Mouse (Mus musculus): ENCODE measurements around the gene Masp1.

The Masp1 gene

DNA sequence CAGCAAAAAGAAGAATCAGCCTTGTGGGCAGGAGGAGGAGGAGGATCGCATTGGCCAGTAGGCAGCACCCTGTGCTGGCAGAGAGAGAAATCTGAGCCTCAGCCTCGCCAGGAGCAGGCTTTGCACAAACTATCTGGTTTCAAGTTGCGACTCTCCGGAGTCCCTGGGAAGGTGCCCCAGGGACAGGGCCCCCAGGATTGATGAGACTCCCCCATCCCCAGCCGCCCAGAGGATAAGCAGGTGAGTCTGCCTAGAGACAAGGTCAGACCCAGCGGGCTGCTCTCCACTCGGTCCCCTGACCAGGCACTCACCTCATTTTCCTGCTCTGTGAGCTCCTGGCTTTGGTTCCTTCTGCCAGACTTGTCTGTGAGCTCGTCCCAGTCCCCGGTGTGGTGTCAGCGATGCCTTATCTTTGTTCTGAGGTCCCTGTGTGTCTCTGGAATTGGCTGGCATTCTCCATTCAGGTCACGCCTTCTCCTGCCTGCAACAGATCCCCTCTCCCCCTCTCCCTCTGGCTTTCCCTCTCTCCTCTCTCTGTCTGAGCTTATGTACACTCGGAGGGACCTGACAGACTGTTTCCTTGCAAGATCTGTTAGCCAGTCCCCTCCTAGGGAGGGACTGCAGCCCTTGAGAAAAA, at the start of gene Masp1, which contains the start of gene Rtp4:
Masp1 (minus strand) TSS at position 581 of the 637 bp plus-strand sequence.
Rtp4 (plus strand) TSS at position 57 of the 637 bp plus-strand sequence.
- no peak for DNase-seq (ENCODE audit: low spot score)

DNA sequence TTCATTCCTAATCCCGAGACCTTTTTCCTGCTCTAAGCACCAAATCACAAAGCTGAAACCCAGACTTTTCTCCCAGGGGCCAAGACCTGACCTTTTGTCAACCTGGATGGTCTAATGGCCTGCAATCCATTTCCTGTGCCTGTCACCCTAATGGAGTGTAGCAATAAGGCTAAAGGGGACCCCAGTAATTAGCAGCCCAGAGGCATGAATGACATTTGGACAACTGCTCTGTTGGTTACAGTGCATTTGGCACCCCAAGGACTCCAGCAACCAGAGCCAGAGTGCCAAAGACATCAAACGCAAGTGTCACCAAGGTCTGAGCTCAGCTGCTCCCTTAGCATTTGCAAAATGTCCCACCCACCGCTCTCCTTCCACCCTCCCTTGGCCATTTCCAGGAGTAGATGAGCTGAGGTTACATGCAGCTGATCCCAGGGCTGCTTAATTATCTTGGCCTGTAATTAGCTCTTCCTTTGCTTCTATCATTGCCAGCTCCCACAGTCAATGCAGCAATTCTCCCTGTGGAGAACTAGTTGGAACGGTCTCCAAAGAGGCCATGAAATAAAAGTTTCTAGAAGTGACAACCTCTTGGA, 47.8 kb upstream of the Masp1 start:
- DNase-seq (ENCODE audit: low spot score), result no peak

DNA sequence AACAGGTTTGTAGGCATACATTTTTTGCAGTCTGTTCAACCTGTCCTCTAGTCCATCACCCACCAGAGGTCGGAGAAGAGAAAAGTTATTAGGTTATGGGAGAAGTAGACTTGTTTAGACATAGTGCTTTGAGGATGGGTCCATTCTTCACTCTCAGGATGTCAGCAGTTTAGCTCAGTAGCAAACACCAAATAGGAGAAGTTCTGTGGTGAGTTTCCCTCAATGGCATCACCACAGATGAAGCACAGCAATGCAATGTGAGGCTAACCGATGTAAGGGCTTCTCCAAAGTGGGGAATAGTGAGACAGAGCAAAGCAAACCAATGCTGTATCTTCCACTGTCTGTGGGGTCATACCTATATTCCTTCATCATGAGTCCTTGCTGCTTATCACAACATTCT, 37.1 kb upstream of the Masp1 start:
- DNase-seq (ENCODE audit: low spot score), result no peak

DNA sequence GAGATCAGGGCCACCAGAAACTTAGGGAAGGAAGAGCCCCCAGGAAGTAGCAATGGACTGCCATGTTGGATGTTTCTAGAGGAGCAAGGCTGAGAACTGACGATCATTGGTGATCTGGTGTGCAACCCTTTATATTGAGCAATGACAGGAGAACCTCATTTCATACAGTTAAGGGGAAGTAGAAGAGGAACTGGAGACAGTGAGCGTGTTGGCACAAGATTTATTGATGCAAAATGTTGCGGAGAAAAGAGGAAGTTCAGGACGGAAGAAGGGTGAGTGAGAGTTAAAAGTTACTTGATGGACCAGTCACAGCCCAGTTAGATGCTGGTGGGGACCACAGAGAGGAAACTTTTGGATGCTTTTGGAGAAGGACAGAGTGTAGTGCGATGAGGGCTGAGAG, 36.6 kb upstream of the Masp1 start:
- no peak for DNase-seq (ENCODE audit: low spot score)

DNA sequence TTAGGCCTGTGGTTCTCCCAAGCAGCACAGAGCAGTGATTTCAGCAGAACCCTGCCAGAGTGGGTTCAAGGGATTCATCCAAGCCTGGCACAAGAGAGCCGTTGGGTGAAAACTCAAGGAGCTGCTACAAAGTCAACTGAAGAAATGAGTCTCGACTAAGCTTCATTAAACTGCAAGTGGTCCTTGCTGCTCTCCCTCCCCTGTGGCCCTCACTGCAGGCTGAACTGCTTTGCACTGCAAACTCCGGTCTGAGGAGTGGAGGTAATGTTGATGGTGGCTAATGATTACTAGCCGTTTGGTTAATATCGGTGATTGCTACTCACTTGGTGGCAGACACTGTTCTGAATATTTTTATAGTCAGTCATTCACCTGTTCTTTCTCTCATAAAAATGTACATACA, 34.1 kb upstream of the Masp1 start:
- no peak for DNase-seq (ENCODE audit: low spot score)

DNA sequence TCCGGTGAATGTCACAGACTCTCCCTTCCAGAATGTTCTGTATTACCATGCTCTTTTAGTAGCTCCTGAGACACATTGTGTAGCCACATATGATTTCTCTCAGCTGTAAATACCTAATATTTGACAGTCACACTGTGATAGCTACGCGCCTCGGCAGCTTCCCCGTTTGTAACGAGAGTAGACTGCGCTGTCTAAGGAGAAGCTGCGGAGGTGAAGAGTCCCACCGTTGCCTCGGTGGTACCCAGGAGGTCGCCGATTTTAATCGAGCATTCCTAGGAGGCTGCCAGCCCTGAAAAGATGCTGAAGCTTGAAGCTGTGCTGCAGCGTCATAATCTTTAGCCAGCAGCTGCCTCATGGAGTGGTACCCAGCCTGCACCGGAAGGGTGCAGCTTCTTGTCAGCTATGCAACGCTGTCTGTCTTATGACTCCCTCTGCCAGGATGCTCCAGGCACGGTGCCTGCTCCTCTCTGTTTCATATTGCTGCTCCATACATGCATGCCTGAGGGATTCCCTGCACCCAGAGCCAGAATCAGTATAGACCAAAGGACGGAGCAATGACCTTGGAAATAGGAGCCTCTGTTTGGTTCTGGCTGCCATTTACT, 30.5 kb upstream of the Masp1 start:
- no peak for DNase-seq (ENCODE audit: low spot score)

DNA sequence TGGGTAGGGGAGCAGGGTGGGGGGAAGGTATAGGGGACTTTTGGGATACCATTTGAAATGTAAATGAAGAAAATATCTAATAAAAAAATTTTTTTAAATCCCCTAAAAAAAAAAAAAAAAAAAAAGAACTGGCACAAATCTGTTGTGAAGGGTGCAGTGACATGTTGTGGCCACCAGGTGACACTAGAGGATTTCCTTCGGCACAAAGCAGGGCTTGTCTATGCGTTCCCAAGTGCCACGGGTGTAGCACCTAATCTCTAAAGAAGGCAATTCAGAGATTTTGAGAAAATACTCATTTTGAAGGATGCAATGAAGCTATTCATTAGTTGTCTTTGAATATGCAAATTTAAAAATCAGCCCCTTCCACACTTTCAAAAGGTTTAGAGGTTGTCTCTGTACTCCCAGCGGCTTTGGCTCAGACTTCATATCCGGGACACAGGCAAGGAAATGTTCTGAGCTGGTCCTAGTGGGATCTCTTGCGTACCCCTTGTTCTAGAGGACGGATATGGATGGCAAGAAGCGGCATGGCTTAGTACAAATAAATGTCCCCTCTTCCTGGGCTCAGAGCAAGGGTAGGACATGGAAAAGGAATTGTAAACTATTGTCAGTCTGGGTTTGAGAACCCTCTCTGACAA, 29.8 kb upstream of the Masp1 start:
- DNase-seq (ENCODE audit: low spot score), result no peak

DNA sequence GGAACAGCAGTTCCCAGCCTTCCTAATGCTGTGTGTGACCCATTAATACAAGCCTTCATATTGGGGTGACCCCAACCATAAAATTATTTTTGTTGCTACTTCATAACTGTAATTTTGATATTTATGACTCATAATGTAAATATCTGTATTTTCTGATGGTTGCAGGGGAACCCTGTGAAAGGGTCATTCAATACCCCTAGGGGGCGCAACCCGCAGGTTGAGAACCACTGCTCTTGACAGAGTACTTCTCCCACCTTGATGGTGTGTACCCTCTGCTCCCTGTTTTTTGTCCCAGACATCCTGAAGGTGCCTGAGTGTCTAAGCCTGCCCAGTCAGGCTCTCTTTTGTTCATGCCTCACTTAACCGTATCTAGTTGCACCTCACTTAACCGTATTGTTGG, 27.2 kb upstream of the Masp1 start:
- DNase-seq (ENCODE audit: low spot score), result no peak

DNA sequence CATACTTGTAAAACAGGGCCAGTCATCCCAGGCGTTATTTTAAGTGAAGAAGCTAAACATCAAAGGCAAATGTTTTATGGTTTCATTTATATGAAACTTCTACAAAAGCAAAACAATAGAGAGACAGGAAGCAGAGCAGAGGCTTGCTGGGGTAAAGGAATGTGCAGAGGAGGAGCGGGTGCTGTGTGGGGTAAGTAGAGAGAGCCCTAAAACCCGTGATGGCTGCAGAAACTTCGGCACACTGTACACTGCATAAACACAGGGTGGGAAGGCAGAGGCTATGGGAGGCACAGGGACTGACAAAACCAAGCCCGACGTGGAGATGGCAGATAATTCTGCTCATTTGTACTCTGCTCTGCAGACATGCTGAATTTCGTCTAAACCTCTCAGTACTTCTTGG, 23.7 kb upstream of the Masp1 start:
- DNase-seq (ENCODE audit: low spot score), result no peak

DNA sequence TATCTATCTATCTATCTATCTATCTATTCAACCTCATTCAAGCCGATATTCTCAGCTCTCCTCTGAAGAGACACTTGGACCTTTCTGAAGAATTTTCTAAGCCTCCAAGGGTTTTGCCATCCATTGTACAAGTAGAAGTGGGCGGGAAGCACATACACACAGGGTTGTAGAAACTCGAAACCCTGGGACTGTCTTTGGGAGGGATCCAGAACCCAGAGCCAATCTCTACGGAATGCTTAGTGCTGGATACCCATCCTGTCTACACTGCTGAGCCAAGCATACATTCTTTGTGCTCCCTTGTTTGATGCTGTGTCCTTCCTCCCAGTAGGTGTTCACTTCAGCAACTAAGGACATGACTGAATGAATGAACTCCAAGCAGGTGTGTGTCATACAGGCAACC, 22.3 kb upstream of the Masp1 start:
- DNase-seq (ENCODE audit: low spot score), result no peak

DNA sequence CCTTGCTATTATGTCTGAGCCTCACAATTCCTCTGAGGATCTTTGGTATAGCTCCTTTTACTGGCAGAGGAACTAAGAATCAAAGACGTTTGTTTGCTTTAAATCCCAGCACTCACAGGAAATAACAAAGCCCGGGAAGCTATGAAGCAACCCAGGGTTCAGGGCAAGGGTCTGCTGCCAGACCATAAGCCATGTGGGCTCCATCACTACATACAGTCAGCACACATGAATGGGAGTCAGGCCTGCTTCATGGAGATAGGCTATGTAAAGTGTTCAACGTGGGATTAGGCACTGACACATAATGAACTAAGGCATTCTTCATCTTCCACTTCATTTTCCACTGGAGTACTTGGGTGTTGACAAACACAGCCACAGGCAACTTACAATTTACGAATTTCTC, 20.4 kb upstream of the Masp1 start:
- DNase-seq (ENCODE audit: low spot score), result no peak

DNA sequence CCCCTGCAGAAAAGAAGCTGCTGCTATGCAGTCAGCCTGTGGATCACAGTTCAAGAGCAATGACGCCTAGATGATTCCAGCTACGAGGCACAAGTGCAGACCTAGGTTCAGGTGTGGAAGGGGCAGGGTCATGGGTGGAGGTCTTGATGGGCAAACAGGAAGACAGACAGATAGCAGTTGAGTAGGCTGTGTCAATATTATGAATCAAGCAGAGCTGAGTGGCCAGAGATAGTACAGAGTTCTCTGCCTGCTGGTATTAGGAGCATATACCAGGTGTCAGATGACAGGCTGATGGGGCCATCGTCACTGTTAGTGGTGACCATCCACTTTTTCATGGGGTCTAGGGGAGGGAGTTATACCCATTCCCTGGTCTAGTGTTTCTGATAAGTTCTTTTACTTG, 13.1 kb upstream of the Masp1 start:
- no peak for DNase-seq (ENCODE audit: low spot score)

DNA sequence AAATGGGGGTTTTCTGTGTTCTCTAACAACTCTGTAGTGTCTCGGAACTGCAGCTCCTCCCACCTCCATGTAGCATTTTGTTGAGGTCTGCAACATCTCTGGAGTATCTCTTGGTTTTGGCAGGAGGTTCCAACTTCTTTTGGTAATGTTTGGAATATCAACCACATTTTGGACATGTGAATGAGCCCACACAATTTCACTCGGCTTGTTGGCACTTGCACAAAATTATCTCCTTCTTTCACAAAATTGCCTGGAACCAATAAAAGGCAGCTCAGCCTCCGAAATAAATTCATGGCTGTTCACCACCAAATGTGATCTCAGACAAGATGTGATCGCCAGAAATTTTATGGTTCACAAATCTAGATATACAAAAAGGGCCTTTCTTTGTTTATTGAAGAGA, 8.6 kb upstream of the Masp1 start:
- DNase-seq (ENCODE audit: low spot score), result no peak

DNA sequence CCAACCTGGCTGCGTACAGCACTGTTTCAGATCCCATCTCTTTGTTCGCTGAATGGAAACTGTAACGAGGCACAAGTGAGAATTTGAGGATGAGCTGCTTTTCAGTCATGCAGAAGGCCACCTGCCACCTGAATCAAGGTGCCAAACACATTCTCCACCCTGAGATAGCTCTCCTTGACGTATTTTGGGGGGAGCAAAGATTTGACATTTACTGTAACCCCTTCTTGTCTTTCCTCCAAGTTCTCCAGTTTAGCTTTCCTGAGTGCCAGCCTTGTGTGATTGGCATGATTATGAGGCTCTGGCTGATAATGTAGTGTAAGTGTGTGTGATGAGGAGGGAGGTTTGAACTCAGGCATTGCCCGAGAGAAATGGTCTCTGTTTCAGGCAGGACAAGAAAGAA, 1.5 kb upstream of the Masp1 start:
- no peak for DNase-seq (ENCODE audit: low spot score)

DNA sequence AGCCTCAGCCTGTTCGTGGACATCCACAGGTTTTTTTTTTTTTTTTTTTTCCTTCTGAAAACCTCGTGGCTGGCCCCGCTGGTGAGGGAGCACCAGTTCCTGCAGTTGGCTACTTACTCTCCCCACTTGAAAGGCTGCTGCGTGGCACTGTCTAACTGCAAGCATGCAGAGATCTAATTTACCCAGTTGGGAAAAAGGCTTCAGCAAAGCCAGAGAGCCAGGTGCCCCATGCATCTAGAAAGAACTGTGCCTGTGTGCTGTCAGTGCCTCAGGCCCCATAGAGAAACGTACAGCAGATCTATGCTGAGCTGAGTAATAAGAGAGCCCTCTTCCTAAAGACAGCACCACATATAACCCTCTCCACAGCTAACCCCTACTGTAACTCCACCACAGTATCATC, 477 bp upstream of the Masp1 start:
- DNase-seq (ENCODE audit: low spot score), result no peak

DNA sequence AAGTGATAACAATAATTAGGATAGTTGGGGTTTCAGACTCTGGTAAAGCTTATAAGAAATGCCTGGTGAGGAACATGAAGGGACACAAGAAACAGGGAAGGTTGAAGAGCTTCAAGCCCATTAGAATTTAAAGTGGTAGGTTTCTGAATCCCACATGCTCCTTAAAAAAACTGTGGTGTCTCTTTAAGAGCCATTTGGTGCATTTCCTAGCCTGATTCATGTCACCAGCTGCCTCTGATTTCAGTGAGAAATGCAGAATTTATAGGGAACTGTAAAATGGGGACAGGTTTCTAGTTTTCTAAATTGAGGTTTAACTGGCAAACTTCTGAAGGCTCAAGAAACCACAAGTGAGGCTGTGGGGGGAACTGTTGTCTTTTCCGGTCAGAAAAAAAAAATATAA, 844 bp downstream of the Masp1 start:
- no peak for DNase-seq (ENCODE audit: low spot score)

DNA sequence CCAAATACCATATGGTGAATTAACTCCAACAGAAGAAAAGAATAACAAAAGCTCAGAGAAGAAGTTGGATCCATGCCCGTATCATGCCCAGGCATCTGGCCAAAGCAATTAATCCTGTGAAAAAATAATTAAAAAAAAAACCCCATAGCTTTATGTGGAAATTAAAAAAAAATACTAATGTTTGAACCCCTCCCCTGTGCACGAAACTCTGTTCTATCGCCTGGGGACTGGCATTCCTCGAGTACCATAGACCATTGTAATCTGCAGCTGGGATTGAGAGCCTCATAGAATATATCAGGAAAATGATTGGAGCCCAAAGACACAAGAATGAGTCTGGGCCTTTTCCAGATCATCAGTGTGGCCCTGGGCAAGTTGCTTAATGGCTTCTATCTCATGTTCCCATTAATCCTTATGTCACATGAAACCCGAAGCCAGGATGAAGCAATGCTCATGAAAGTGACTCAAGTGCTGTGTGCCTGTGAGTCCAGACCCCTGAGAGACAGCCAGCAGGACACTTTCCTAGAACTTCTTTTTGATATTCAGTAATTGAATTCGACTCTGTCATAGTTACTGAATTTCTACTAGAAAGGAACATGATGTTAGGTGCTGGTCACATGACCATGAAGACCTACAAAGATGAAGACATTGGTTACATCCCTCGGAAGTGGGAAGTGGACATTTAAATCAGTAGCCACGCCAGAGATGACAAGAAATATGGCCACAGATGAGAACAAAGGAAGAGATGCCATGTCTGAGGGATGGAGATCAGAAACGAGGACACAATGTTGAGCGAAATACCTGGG, 1.8 kb downstream of the Masp1 start:
- no peak for DNase-seq (ENCODE audit: low spot score)

DNA sequence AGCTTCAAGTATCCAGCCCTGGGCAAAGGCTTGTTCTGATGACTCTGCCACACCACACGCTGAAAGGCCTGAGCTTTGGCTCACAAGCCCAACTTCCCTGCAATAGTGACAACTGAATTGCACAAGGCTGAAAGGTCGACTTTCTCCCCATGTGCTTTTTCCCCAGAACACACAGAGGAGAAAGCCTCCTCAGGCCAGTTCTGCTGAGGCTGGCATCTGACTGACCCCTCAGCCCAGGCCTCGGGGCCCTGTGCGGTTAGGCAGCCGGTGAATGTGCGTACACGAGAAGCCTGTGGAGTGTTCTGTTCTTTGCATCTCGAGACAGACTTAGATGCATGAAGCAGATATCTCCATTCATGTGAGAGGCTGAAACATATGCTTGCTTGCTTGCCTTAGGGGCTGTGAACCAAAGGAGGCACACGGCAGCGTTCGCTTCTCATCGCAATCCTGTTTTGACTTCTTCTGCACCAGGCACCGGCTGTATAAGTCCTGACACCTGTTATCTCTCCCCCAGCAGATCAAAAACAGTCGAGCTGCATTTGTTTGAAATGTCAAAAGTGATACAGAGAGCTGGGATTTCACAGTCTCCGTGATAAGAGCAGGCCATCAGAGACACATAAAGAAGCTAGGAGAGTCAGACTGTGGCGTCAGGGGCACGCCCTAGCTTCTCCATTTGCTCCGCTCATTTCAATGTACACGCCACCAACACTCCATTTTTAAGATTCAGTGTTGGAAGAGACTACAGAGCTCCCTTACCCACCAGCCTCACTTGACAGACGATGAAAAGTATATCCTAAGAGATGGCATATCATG, 2.7 kb downstream of the Masp1 start:
- no peak for DNase-seq (ENCODE audit: low spot score)

DNA sequence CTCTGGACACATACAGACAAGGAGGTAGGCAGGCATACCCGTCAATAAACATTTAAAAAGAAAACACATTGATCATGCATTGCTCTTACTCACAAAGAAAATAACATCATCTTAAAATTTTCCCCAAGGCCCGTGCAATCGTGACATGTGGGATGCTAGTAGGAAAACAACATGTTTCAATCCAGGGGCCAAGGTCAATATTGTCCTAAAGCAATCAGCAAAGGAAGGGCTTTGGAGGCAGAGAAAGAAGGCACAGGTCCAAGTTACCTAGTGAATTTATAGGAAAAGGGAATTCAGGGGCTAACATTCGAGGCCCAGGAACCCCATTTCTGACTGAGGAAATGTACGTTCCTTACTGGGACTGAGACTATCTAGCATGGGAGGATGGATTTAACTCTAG, 3.4 kb downstream of the Masp1 start:
- no peak for DNase-seq (ENCODE audit: low spot score)

DNA sequence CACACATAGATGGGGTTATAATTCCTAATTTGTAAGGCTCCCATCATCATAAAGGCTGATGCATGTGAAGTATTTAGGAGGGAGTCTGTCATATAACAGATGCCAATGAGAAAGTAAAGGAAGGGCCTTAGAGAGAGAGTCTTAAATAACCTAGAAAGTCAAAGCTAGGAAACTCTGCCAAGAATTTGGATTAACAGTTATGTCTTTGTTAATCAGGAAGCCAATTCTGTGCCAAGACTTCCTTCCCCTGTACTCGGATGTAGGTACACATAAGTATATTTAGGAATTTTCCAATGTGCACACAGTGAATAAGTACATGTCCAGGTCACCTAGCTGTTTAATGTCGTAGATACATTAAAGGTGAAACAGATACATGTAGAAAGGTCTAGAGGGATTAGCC, 4.0 kb downstream of the Masp1 start:
- DNase-seq (ENCODE audit: low spot score), result no peak

DNA sequence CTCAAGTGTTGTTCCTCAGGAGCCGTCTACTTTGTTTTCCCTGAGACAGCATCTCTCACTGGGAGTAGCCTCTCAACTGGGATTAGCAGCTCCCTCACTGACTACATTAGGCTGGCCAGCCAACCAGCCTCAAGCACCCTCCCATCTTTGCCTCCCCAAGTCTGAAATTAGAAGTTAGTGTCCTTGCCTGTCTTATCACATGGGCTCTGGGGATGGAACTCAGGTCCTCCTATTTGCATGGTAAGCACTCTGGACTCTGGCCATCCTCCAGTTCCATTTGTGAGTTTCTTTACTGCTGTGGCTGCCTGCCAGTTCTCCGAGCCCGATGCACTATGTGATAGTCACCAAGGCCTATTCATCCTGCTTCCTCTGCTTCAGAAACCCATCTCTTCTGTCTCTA, 4.8 kb downstream of the Masp1 start:
- DNase-seq (ENCODE audit: low spot score), result no peak

DNA sequence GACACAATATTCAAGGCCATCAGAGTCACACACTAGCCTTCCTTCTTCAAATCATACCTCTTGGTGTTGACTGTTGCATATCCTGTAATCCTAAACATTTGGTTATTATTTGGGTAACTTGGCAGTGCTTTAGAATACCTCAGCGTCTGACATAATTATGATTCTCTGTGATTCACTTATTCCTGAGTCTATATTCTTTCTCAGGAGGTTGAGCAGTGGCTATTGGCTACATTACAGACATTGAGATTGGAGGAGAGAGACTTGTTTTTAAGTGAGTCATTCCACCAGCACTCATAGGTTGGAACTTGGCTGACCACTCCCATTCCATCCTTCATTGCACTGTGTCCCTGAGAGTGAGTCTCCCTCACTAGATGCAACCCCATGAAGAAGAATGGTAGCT, 7.2 kb downstream of the Masp1 start:
- DNase-seq (ENCODE audit: low spot score), result no peak

Data from ovary, postnatal 10 days (tissue).